Mouse (Mus musculus): ENCODE data around the gene 2310022B05Rik.
A peak's percentile ranks its signal among the peaks of the same experiment; 100 is the strongest.

2310022B05Rik gene

GRCm38 (mm10) chr8:124663112-124663873 lies at the start of gene 2310022B05Rik:
2310022B05Rik (minus strand) TSS chr8:124663369.
- DNase-seq: peak; percentile 90

DNA sequence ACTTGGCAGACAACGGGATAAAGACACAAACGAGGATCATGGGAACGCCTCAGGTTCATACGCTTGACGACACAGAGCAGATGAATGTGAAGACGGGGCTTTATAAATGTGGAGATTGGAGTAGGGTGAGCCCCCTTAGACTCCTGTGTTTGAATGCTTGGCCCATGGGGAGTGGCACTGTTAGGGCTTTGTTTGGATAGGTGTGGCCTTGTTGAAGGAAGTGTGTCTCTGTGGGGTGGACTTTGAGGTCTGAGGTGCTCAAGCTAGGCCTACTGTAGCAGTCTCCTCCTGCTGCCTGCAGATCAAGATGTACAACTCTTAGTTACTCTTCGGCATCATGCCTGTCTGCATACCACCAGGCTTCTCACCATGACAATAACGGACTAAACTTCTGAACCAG lies 42.7 kb upstream of the 2310022B05Rik start:
- no peak for DNase-seq

DNA sequence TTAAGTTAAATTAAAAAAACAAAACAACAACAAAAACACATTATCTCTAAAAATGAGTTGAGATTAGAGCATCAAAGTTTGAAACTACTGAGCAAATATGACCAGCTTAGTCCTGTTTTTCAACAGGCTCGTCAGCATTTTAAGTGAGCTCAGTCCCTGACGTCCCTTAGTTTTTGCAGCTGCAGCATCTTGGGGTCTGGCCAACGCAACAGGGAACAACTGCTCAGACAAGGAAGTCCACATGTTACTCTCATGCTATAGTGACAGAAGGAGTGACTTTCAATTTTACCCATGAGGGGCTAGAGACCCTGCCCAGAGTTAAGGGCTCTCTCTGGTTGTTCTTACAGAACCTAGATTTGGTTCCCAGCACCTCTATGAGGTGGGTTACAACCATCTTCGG lies 41.2 kb upstream of the 2310022B05Rik start:
- DNase-seq: no peak

DNA sequence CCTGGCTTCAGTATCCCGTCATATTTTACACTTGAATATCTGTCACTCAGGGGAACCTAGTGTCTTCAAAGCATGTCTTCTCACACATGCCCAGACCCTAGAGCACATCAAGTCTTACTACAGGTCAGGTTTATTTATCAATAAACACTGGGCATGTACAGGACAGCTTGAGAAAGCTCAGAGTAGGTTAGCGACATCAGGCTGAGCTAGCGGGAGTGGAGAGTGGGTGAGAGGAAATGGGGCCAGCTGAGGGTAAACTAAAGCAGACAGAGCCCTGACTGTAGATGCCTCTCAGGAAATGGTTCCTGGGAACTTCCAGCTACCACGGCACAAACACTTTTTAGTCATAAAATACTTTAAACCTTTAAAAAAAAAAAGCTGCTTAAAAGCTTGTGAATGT lies 40.4 kb upstream of the 2310022B05Rik start:
- DNase-seq: no peak

DNA sequence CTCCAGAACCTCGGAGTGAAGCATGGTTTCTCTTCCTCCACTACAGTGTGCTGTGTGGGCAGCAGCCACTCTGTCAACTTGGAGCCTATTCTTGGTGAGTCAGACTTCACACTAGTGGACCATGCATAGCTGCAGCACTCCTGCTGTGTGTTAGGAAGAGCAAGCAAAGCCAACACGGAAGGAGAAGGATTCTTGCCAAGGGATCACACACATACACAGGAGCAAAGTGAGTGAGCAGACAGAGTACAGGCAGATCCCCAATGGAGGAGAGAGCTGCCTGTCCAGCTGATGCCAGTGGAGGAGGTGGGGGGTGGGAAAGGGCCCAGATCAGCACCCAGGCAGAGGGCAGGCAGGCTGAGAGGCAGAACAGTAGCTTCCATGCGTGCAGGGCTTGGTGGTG lies 39.0 kb upstream of the 2310022B05Rik start:
- DNase-seq: no peak

- DNase-seq: no peak
Measured at GRCm38 (mm10) chr8:124701023-124701422, 37.9 kb upstream of the 2310022B05Rik start.

DNA sequence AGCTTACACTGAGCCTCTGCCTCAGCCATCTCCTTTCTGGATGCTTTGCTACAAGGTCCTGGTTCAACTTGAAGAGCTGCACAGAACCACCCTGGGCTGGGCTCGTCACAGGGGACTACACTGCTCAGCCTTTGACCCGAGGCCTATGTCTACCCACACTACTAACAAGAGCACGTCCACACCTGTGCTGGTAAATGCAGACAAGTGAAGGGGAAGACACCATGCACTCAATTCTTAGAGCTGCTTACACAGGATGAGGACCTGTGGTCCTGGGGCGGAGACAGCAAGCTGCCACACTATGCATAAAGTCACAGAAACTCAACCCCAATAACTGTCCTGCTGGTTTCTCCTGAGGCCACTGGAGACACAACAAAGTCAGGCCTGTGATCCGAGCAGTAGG lies 37.1 kb upstream of the 2310022B05Rik start:
- no peak for DNase-seq

- DNase-seq: no peak
Measured at GRCm38 (mm10) chr8:124695424-124696100, 32.4 kb upstream of the 2310022B05Rik start.

DNA sequence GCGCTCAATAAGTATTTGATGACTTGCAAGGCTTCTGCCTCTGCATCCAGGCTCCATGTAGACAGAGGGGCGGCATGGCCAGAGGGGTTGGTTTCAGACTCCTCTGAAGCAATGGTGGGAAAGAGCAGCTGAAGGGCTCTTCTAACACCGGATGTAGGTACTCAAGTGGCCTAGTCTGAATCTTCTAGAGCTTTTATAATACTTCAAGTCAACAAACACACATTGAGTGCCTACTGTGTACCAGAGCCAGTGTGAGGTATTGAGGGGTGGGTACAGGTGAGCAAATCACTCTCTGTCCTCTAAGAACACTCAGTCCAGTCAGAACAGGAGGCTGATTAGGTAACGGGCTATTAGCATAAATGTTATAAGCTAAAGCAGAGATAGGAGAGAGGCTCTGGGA lies 28.5 kb upstream of the 2310022B05Rik start:
- DNase-seq: no peak

- DNase-seq: no peak
Measured at GRCm38 (mm10) chr8:124688899-124689298, 25.7 kb upstream of the 2310022B05Rik start.

DNA sequence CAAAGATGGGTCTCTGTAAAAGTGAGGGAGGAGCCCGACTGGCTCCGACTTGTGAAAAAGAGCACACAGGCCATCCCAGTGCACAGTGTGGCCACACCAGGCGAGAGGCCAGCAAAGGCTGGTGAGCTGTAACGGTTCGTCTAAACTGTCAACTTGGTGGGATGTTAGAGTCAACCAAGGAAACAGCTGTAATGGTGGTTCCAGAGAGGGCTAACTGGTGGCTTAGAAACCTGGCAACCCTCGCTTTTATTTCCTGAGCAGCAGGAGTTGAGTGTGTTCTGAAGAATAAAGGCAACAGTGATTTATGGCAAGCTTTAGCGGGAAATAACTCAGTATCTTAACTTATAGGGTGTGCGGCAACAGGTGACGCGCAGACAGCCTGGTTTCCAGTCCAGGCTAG lies 19.0 kb upstream of the 2310022B05Rik start:
- no peak for DNase-seq

DNA sequence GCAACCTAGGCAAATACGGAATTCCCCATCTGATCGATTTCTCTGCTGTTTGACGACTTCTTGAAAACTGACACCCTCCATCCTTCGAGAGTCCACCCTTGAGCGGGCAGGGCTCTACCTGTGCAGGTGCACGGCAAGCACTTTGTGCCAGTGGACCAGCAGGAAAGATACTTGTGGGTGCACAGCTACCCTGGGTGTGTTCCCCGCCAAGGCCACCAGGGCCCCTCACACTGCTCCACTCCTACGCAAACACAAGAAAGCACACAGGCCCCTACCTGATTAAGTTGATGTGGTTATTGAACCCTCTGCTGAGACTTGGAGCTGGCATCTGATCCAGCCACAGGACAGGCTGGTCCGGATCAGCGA lies 18.6 kb upstream of the 2310022B05Rik start:
- DNase-seq: no peak

DNA sequence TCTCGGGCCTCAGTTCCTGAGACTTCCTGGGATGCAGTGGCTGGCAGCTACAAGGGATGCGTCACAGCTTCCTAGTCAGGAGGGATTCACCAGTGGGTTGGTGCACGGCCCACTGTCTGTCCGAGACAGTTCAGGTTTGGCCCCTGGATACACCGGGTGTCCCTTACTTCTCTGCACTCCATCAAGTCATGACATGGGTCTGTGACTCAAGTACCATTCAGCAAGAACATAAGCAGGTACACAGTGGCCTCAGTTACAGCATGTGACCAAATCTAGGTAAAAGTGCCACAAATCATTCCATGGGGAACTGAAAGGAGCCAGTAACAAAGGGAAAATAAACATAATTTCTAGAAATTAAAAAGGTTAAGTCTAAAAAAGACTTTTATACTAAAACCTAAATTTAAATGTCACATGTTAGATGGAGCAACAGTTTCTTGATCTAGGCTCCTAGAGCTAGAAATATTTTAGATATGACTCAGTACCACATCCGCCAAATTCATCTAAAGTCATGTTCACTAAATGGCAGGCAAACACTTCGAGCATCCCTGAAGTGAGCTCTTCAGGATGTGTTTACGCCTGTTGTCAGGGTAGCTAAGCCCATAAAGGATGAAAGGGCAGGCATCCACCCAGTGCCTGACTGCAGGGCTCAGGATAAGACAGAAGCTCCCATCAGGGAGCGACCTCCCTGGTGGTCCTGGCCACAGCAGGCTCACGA lies 18.1 kb upstream of the 2310022B05Rik start:
- DNase-seq: no peak

DNA sequence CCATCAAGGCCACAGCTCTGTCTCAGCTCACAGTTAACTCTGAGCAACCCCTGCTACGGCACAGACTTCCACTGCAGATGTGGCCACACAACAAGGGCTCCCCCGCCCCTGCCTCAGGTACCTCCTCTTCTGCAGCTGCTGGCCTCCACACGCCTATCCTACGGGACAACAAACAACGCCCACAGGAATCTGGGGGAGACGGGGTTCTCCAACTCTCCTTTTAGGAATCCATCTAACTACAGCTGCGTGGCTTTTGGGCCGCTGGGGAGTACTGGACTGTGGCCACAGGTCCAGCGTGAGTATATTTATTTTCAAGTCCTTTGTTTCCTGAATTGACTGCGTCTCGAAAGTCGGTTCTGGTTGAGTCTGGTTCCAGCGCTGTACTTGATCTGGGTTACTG lies 15.1 kb upstream of the 2310022B05Rik start:
- DNase-seq: no peak

GRCm38 (mm10) chr8:124677486-124677885 lies 14.3 kb upstream of the 2310022B05Rik start:
- DNase-seq: peak; percentile 64

GRCm38 (mm10) chr8:124677078-124677477 lies 13.9 kb upstream of the 2310022B05Rik start:
- DNase-seq: no peak

DNA sequence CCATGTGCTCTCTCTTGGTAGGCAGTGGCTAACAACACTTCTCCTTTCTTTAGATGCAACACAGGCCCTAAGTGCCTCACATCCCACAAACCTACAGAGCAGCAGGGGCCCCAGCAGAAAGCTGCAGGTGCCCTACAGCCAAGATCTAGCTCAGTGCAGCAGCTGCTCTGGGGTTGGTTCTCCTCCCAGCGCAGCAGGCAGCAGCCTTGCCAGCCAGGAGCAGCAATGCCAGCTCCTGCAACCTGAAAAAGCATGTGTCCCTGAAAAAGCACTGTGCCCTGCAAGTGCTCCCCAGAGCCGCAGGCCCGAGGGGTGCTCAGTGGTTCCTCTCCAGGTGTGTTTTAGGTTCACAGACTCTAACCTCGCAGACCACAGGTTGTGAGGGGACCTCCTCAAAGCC lies 13.5 kb upstream of the 2310022B05Rik start:
- no peak for DNase-seq

DNA sequence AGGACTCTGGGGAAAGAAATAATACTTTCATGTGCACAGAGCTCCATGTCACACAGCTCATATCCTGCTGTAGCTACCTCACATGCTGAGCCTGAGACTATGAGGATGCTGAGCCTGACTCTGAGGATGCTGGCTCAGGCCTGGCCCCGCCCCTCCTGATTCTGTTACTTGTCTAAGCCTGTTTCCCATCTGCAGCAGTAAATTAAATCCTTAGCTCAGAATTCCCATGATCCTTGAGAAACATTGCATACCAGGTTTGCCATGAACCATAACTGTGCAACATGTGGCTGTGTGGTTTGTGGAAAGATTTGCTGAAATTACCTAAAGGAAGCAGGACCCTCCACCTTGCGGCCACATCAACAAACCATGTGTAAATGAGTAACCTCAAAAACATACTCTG lies 9.2 kb upstream of the 2310022B05Rik start:
- DNase-seq: no peak

DNA sequence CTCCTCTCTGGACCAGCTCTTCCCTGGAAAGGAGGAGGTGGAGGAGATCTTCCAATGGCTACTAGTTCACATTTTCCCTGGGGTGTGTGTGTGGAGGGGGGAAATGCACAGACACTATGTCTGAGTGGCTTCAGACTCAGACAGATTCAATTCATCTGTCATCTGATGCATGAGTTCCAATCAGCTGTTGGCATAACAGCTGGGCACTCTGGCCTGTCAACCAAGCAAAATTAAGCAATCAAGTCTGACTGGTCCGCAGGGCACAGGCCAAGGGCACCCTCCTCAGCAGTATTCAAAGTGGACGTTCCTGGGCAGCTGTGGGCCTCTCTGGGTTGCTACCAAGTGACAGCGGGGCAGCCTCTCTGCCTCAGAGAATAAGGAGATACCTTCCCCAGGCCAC lies 5.6 kb upstream of the 2310022B05Rik start:
- no peak for DNase-seq

- no peak for DNase-seq
Measured at GRCm38 (mm10) chr8:124664414-124664813, 1.2 kb upstream of the 2310022B05Rik start.

DNA sequence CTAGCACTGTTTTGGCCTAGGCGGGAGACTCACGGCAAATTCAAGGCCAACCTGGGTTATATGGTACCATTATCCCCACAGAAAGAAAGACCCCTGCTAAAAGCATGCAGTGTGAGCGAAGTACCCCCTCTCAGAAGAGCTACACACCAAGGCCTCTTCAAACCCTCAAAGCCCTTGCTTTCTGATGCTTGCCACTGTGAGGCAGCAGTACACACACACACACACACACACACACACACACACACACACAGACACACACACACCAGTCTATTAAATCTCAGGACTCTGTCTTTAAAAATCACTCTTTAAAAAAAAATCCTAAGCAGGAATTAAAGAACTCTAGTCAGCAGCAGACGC lies 683 bp upstream of the 2310022B05Rik start:
- no peak for DNase-seq

DNA sequence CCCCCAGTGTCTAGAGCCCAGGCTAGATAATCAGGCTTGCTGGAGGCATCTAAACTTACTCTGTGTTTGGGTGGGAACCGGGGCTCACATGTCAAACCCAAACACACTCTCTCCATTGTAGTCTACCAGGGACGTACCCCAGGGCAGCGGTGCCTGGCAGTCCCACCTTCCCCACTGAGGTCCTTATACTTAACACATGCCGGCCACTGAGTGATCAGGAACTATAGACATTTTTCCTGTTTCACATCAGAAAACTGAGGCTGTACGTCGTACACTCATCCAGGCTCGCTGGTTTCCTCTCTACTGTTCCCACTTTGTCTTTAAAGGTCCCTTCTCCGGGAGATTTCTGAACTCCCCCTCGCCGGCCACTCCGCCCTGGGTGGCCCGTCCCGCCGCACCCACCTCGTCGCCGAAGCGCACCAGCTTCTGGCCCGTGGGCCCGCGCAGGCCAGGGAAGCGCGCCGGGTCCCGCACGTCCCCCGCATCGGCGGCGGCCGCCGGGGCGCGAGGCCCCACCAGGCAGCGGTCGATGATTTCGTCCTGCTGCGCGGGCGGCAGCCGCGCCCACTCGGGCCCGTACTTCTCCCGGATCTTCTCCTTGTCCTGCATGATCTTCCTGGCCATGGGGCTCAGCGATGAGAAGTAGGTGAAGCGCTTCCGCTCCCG lies 590 bp downstream of the 2310022B05Rik start:
- peak; percentile 11 for DNase-seq

GRCm38 (mm10) chr8:124661781-124662180 lies 1.4 kb downstream of the 2310022B05Rik start:
- DNase-seq: no peak

Measured in liver (tissue).